Mouse (Mus musculus) cerebellum, postnatal 14 days (tissue): ENCODE data around the gene 4930595D18Rik.

Source experiments
- DNase-seq, 2 experiments: peaks; one replicate each; pipeline ENCODE4 v3.0.0; 2021; ENCODE audit warnings: mixed read lengths in 2 of 2

The 4930595D18Rik gene

GRCm38 (mm10) chr12:111165146-111165812 is 19.0 kb downstream of the 4930595D18Rik start:
- DNase-seq = peak; percentile 55 to 64

- DNase-seq = peak; percentile 86 to 88
Observed at GRCm38 (mm10) chr12:111164310-111164751, 20.0 kb downstream of the 4930595D18Rik start.

DNA sequence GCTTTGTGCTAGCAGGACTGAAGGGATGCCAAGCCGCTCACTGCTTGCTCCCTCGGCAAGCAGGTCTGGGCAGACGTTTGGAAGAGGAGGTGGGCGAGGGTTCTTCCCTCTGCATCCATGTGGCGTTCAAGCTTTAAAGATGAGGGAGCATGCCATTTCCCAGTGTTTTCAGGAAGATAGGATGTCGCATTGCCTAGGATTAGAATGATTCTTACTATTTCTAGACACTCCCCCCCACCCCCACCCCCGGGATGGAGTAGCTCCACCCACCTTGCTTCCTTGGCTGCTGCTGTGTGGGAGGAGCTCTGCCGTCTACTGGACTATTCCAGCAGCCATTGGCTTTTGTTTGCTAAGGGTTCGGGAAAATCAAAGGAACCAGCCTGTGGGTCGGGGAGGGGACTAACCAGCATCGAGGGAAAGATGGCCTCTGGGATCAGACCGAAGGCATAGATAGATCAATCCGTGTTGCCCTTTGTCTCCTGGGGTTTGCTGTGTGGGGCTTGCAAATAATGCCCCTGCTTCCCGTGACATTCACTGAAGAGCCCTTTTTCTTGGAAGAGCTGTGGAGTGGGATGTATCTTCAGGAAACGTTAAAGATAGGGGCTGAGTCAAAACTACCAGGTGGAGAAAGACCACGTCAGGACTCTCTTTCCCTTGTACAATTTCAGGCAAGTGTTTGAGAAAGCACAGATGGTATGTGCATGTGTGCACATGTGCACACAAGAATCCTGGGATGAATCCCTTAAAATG is 21.8 kb downstream of the 4930595D18Rik start:
- DNase-seq = peak; percentile 57 to 63

DNA sequence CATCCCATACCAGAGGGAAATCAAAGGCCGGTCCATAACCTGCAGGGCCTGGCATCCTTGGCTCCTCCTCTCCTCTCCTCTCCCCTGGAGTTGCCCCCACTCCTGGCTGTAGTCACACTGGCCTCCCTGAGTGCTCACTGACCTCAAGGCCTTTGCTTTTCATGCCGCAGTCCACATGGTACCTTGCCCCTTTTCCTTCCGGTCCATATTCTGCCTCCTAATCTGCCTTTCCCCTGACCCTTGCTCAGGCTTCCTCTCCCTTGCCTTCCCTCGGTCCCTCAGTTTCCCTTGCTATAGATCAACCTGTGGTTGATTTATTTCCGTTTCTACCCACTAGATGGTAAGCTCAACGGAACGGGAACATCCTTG is 22.4 kb downstream of the 4930595D18Rik start:
- no peak for DNase-seq

DNA sequence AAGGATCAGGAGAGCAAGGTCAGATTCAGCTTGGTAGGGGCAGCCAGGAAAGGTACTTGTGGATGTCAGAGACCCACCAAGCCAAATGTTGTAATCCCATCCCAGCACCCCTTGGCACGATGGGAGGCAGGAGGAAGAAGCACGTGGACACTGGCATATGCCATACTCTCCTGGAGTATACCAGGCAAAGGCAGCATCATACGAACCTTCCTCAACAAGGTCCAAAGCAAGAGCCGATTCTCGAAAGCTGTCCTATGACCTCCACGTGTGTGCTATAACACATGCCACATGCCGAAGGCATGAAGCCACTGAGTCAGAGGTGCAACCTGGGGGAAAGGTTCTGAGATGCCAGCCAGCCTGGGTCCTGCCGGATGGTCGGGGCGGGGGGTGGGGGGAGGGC is 23.4 kb downstream of the 4930595D18Rik start:
- peak; percentile 32 to 37 for DNase-seq

GRCm38 (mm10) chr12:111159659-111160428 is 24.4 kb downstream of the 4930595D18Rik start:
- no peak for DNase-seq

DNA sequence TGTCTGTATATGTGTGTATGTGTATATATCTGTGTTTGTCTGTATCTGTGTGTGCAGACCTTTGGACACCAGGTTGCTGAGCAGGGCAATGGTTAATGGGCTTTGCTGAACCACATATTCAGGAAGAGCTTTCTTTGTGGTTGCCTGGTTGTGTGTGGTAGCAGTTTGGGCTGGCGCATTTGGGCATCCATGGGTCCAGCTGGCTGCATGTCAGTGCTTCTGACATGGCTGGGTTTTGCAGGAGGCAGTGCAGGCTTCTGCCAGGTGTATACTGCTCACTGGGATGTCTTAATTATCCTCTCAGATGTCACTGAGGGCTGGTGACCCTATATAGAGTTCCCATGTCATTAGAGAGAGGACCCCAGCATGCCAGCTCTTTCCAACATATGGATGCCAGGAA is 28.5 kb downstream of the 4930595D18Rik start:
- DNase-seq = peak; percentile 66 to 69

DNA sequence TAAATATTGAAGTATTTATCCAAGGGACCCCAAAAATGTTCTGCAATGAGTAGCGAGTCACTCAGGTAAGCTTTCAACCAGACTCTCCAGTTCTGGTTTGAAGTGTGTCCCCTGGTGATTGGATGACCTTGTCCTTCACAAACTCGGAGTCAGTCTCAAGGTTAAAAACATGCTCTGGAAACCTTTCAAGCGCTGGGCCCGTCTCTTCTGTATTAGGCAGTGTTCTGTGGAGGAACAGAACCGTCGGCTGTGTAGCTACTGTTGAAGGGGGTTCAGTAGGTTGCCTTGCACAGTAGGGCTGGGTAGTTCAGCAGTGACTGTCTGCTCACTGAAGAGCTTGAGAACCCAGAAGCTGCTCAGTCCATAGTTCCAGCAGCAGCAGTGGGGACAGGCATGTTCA is 29.6 kb downstream of the 4930595D18Rik start:
- DNase-seq = no peak

DNA sequence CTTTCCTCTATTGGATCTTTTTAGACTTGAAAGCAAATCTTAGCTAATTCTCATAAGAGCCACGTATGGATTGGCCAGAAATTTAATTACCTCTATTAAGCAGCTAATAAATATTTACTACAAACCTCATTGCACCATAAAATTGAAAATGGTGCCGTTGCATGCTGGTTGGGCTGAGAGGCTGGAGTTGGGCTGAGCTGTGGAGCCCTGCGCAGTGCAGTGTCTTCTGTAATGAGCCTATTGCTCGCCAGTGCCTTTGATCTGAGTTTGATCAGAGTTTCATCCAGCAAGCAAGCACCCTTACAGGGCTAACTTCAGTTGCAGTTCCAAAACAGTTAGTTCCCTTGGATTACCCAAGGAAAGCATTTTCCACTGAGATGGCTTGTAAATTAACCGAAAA is 30.3 kb downstream of the 4930595D18Rik start:
- DNase-seq = no peak

GRCm38 (mm10) chr12:111152981-111153710 is 31.1 kb downstream of the 4930595D18Rik start:
- DNase-seq = peak; percentile 66 to 75

GRCm38 (mm10) chr12:111152579-111152978 is 31.7 kb downstream of the 4930595D18Rik start:
- DNase-seq = no peak

- DNase-seq = no peak
Observed at GRCm38 (mm10) chr12:111151422-111152156, 32.7 kb downstream of the 4930595D18Rik start.

DNA sequence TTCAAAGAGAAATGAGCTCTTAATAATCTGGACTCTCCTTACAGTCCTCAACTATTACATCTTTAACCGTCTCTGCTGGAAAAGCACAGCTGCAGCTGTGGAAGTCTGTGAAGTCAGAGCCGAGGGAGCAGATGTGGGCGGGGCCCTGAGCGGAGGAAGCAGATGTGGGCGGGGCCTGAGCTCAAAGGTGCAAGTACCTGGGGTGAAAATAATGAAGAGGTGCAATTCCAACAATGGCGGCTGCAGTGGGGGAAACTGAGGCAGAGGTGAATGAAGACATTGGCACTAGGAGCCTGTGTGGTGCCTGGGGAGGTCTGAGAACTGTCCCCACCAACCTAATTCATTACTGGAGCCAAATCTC is 34.1 kb downstream of the 4930595D18Rik start:
- no peak for DNase-seq

GRCm38 (mm10) chr12:111149495-111150235 is 34.6 kb downstream of the 4930595D18Rik start:
- DNase-seq = no peak

DNA sequence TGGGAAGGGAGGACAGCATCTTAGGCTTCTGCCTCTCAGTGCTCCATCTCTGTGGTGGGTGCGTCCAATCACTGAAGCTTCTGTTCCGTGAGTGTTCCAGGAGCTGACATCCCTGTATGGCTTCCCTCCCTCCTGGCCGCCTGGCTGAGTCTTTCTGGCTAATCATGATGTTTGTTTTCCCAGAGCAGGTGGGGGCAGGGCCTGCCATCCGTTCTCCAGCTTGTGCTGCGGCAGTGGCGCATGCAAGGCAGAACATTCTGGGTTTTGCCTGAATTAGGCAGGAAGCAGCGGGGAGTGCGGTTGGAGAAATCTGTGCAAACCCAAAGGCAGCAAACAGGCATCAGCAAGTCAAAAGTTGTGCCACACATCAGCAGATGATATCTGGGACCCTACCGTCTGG is 39.0 kb downstream of the 4930595D18Rik start:
- DNase-seq = peak in 1 of 2 experiments; percentile 66

DNA sequence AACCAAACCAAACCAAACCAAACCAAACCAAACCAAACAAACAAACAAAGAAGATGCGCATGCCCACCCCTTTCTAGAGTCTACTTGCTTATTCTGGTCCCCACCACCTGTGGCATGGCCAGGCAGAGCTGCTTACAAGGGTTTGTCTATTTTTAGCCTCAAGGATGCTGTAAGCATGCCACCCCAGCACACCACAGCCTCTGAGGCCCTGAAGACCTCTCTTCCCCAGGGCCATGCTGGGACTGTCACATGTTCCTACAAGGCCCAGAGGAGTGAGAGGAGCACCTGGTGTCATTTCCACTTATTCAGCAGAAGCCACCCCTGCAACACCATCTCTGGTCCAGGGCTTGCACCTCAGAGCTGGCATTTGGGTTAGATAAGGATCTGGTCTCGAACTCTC is 39.7 kb downstream of the 4930595D18Rik start:
- DNase-seq = no peak

DNA sequence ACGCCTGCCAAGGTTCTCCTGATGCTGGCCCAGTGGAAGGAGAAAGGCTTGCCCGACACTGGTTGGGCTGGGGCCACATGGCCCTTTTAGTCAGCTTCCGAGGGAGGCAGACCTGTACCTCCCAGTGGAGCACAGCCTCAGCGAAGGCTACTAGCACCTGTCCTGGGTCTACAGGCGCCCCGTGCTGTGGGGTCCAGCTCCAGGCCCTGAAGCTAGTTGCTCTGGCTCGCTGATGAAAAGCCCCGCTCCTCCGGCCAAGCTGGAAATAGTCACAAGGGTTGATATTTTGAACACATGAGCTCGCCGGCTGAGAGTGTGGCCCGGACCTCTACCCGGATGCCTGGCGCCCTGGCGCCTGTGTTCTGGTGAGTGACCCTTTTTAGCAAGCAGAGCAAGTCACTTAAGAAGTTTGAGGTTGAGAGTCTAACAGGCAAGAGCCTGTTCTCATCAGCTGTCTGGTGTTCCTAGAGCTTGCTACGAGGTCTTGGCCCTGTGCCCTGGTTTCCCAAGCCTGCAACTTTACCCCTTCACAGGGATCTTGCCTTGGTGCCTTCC is 40.7 kb downstream of the 4930595D18Rik start:
- DNase-seq = peak in 1 of 2 experiments; percentile 51

GRCm38 (mm10) chr12:111143005-111143508 is 41.2 kb downstream of the 4930595D18Rik start:
- peak; percentile 36 to 62 for DNase-seq

DNA sequence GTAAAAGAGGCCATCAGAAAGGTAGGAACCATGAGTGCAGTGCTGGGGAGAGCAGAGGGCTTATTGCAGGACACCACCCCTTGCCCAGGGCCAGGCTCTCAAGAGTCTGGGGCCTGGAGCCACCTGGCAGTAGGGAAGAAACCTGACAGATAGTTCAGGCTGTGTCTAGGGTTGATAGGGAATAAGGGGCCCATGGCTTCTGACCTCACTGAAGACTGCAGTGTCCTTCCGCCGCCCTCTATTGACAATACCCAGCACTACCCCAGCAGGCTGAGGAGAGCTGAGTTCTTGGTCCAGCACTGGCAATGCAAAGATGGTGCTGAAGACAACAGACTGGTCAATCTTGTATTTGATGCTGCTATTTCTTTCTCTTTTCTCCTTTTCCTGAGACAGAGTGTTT is 47.2 kb downstream of the 4930595D18Rik start:
- DNase-seq = no peak

GRCm38 (mm10) chr12:111135953-111136352 is 48.3 kb downstream of the 4930595D18Rik start:
- DNase-seq = no peak
